Mouse (Mus musculus) lung, adult 2 months (tissue): ENCODE measurements at regions not wholly inside any gene's neighbourhood (a gene's known extent, or its start where the extent isn't known, plus 50 kb on each side); places are given as distances from the start of the nearest gene placed in this dataset.
"Not testable (repeated sequence)": the region's sequence is repeated elsewhere in the genome, so short reads cannot be mapped to it uniquely, and the experiment has no call there.

Experiments used
- CTCF ChIP-seq: fragments of 200-500 bp; IDR thresholded peaks from 2 replicates; pipeline ENCODE4 v1.5.1; 2011; ENCODE audit warnings: mild to moderate bottlenecking, low read length, control low read depth; ENCODE audit not compliant: insufficient read depth
- POLR2A ChIP-seq: fragments of 200-500 bp; IDR thresholded peaks from 2 replicates; pipeline ENCODE4 v1.6.1; 2011; ENCODE audit warnings: low read depth, mild to moderate bottlenecking, control low read depth, low read length, borderline replicate concordance; ENCODE audit errors: extremely low read depth

- TF ChIP-seq POLR2A, CTCF: not testable (repeated sequence)
Observed at GRCm38 (mm10) chr2:117477503-117477902, 134.7 kb upstream of the Rasgrp1 start.
